Mouse (Mus musculus) forebrain, embryonic 11.5 days (tissue): ENCODE results near the gene Fat1. TPM values are rescaled to one million over a fixed set of nuclear protein-coding genes. Genes with fewer than 3 reads are reported as not detected.

Experiments
- ATAC-seq: fragments of 200-750 bp; cut with Nextera tagmentation; replicated peaks from 2 replicates; pipeline ENCODE4 v1.8.0; 2017; ENCODE audit warnings: moderate TSS enrichment; ENCODE audit not compliant: low FRiP score
- DNase-seq: peaks from one replicate; pipeline ENCODE4 v3.0.0-alpha.2; 2017; ENCODE audit warnings: low spot score
- H3K27ac ChIP-seq: fragments of 300-500 bp; sonication (generic); 2 replicates; pipeline ENCODE4 v1.5.1; 2014; ENCODE audit warnings: low read depth, low read length
- H3K27me3 ChIP-seq: fragments of 300-500 bp; sonication (generic); 2 replicates; pipeline ENCODE4 v1.6.1; 2014; ENCODE audit warnings: mild to moderate bottlenecking, low read length, mixed read lengths; ENCODE audit not compliant: control insufficient read depth, insufficient read depth
- H3K36me3 ChIP-seq: fragments of 300-500 bp; sonication (generic); 2 replicates; pipeline ENCODE4 v1.6.1; 2014; ENCODE audit warnings: mild to moderate bottlenecking, low read length, moderate library complexity, mixed read lengths; ENCODE audit not compliant: control insufficient read depth, insufficient read depth
- H3K4me1 ChIP-seq: fragments of 300-500 bp; sonication (generic); replicated peaks from 2 replicates; pipeline ENCODE4 v1.6.1; 2014; ENCODE audit warnings: low read length, mixed read lengths; ENCODE audit not compliant: control insufficient read depth, insufficient read depth
- H3K4me2 ChIP-seq: fragments of 300-500 bp; sonication (generic); 2 replicates; pipeline ENCODE4 v1.6.1; 2014; ENCODE audit warnings: low read depth, mild to moderate bottlenecking, low read length, moderate library complexity, mixed read lengths; ENCODE audit not compliant: severe bottlenecking
- H3K4me3 ChIP-seq: fragments of 300-500 bp; sonication (generic); 2 replicates; pipeline ENCODE4 v1.5.1; 2014; ENCODE audit warnings: low read depth, low read length
- H3K9ac ChIP-seq: fragments of 300-500 bp; sonication (generic); 2 replicates; pipeline ENCODE4 v1.6.1; 2014; ENCODE audit warnings: low read length
- H3K9me3 ChIP-seq: fragments of 300-500 bp; sonication (generic); 2 replicates; pipeline ENCODE4 v1.6.1; 2016; ENCODE audit warnings: low read length, mixed read lengths; ENCODE audit not compliant: control insufficient read depth
- WGBS: fragments of 180-500 bp; shearing (Covaris S2); extraction: QIAGEN DNeasy Blood & Tissue Kit; methylation state at CpG from one replicate; pipeline ENCODE4 v1.1.7; 2014; 5-methylcytosine and 5-hydroxymethylcytosine counted together
- polyA plus RNA-seq: library from polyadenylated mRNA; unstranded; fragments of >200 nt; fragmentation: Nextera tagmentation; extraction: Ambion mirVana; gene quantifications from 2 replicates; pipeline ENCODE4 v1.2.1, GENCODE M21; 2014

The Fat1 gene
- polyA plus RNA-seq, 1 experiment from 2014 or later: 35.2 TPM

DNA sequence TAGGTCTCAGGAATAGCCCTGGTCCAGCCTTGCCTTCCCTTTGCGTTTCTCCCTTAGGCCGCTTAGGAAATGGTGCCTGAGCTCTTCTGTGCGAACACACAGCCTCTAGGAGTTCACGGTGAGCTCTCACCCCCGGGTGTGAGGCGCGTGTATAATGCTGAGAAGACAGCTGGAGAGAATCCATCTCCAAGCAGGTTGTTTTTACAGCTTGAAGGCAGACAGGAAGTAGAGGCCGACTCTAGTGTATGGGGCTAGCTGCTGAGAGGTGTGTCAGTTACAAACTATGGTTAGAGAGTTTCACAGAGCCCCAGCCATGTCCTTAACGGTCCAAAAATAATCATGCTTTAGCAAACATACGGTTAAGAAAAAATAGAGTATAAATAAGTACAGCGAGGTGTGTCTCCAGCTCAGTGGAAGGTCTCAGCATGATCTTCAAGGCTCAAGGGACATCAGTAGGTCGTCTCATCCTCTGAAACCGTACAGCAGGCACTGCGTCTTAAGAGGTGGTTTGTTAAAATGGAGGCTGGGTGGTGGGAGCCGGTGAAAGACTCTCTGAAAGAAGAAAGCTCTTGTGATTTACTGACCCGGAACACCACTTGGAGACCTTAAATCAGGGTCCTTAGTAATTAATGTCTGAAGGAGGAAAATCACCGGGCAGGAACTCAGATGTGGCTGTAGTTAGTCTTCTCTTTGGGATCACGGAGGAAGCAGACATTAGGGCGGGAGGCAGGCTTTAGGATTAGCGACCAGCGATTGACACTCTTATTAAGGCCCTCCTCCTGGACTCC lies 56.6 kb downstream of the Fat1 start:
- DNase-seq (no peak), ATAC-seq (peak; percentile 43; the same call in 1 of the 2 replicates)
- no peaks in the 10 kb centered on the region for H3K27me3 ChIP-seq
- no peak overlapping the region; the same call in 1 of the 2 replicates for H3K9ac ChIP-seq
- no peaks in the 10 kb centered on the region for H3K36me3 ChIP-seq
- H3K27ac ChIP-seq: no peak overlapping the region
- no peaks in the 10 kb centered on the region for H3K9me3 ChIP-seq
- H3K4me3 ChIP-seq: no peak overlapping the region
- WGBS: 15% methylated on average over 21 of the region's 21 CpGs
- peaks cover 24% of the 10 kb centered on the region for H3K4me1 ChIP-seq
- H3K4me2 ChIP-seq: peak overlapping the region; percentile 3; the same call in 1 of the 2 replicates

DNA sequence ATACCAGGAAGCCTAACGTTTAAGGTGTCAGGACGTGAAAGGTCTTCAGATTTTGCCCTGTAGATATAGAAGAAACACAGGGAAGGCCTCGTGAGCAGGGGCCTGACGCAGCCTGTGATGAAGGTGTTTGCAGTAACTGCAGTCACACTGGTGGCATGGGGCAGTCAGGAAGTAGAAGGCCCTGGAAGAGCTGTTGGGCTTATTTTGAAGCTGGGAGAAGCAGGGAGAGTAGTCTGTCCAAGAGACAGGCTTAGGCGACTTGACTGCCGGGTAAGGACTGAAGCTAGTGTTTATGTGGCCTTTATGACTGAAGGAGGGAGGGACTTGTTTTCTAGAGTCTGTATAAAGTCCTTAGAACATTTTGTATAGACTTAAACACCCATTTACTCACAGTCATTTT lies 57.4 kb downstream of the Fat1 start:
- DNase-seq: no peak
- Histone ChIP-seq H3K9me3 (no peaks in the 10 kb centered on the region), H3K4me2 (no peak overlapping the region), H3K27ac (no peak overlapping the region), H3K9ac (peak overlapping the region; percentile 7; the same call in 1 of the 2 replicates), H3K4me3 (no peak overlapping the region), H3K27me3 (no peaks in the 10 kb centered on the region), H3K4me1 (peaks cover 24% of the 10 kb centered on the region), H3K36me3 (no peaks in the 10 kb centered on the region)
- ATAC-seq: no peak
- WGBS: 22% methylated on average over 6 of the region's 6 CpGs

DNA sequence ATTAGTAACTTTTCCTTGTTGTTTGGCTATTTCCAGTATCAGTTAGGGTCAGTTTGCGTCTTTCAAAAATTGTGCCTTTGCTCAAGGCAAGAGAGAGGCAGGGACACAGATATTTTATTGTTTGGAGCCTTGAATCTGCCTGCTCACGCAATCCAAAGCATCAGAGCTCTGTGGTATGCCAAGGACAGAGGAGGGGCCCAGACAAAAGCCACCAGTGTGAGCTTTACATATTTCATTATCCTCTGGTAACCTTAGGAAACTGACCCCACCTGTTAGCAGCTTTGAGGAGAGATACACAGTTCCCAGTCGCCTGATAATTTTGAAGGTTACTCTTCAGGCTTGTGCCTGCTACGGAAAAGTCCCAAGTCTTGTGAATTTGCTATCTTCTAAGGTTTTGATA lies 58.1 kb downstream of the Fat1 start:
- H3K27ac ChIP-seq: no peak overlapping the region
- H3K36me3 ChIP-seq: no peaks in the 10 kb centered on the region
- H3K9ac ChIP-seq: no peak overlapping the region
- no peak overlapping the region for H3K4me3 ChIP-seq
- peaks cover 24% of the 10 kb centered on the region for H3K4me1 ChIP-seq
- no peak for DNase-seq
- no peak for ATAC-seq
- 21% methylated on average over 4 of the region's 4 CpGs for WGBS
- no peak overlapping the region for H3K4me2 ChIP-seq
- H3K27me3 ChIP-seq: no peaks in the 10 kb centered on the region
- no peaks in the 10 kb centered on the region for H3K9me3 ChIP-seq

DNA sequence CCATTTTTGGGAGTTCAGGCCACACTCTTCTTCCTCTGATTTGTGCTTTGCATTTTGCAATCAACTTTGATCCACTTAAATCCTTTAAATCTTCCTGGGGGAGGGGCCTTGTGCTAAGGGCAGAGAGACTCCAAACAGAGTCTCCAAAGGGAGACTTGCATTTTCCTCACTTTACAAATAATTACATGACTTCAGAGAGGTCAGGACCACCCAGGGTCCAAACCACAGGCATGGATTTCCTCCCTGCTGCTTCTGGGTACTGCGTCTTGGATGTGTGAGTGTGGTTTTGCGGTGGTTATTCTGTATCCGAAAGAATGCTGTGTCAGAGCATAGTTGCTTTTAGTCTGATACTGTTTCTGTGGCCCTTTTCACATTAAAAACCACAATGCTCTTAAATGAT lies 61.2 kb downstream of the Fat1 start:
- ATAC-seq (no peak), DNase-seq (no peak)
- H3K9me3 ChIP-seq: no peaks in the 10 kb centered on the region
- H3K36me3 ChIP-seq: no peaks in the 10 kb centered on the region
- H3K9ac ChIP-seq: no peak overlapping the region
- H3K27ac ChIP-seq: no peak overlapping the region
- no peak overlapping the region for H3K4me2 ChIP-seq
- H3K4me1 ChIP-seq: peaks cover 27% of the 10 kb centered on the region
- 14% methylated on average over 3 of the region's 3 CpGs for WGBS
- no peaks in the 10 kb centered on the region for H3K27me3 ChIP-seq
- no peak overlapping the region for H3K4me3 ChIP-seq

DNA sequence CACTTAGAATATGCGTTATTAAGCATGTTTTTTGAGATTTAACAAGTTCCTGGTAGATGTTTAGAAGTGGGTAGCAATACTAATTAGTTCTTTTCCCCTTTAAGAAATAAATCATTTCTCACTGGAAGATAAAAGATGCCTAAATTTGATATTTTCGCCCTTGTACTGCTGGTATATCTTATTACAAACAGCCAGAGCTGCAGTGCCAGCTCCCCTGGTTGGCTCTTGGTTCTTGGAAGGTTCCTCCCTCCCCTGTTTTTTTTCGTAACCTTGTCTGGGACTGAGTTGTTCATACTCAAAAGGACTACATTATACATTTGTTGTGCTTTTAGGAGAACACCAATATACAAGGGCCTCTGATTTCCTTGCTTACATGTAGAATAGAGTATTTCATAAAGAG lies 62.1 kb downstream of the Fat1 start:
- no peak overlapping the region for H3K9ac ChIP-seq
- no peaks in the 10 kb centered on the region for H3K9me3 ChIP-seq
- H3K4me1 ChIP-seq: peaks cover 27% of the 10 kb centered on the region
- H3K4me3 ChIP-seq: no peak overlapping the region
- DNase-seq (no peak), ATAC-seq (no peak)
- H3K36me3 ChIP-seq: no peaks in the 10 kb centered on the region
- no peak overlapping the region for H3K27ac ChIP-seq
- 69% methylated on average over 3 of the region's 3 CpGs for WGBS
- no peak overlapping the region for H3K4me2 ChIP-seq
- no peaks in the 10 kb centered on the region for H3K27me3 ChIP-seq

DNA sequence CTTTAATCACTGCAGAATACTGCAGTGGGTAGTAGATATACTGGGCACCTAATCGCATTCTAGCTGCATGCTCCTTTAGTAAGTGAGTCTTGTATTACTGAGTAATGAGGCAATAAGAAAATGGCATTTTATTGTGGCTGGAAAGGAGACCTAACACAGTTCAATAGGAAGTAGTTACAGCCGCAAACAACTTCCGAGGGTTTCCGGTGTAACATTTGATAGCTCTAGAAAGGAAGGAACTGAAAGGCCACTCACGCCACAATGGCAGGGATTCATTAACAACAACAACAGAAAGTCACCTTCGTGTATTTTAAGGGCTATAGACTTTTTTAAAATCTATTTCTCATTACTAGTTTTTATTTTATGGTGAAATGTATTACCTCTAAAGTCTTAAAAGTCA lies 62.6 kb downstream of the Fat1 start:
- peaks cover 22% of the 10 kb centered on the region for H3K4me1 ChIP-seq
- WGBS: 27% methylated on average over 6 of the region's 6 CpGs
- no peak overlapping the region for H3K4me3 ChIP-seq
- no peak overlapping the region; the same call in 1 of the 2 replicates for H3K4me2 ChIP-seq
- no peaks in the 10 kb centered on the region for H3K36me3 ChIP-seq
- H3K9ac ChIP-seq: no peak overlapping the region
- DNase-seq: no peak
- H3K27ac ChIP-seq: no peak overlapping the region
- H3K27me3 ChIP-seq: no peaks in the 10 kb centered on the region
- ATAC-seq: no peak
- no peaks in the 10 kb centered on the region for H3K9me3 ChIP-seq

DNA sequence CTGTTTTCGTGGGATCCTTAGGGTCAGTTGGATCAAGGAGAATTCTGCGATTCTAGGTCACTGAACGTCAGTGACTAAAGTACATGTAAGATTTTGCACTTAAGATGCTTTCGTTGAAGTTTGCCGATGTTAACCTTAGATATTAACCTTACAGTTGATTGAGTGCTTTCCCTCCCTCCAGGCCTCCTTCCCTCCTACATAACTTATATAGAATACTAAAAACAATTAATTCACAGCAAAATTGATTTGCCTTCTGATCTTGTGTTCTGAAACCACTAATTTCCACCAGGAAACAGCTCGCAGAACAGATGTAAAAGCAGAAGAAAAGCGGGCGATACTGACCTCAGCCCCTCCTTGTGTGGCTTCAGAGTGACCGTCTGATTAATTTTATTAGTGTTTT lies 63.0 kb downstream of the Fat1 start:
- no peak overlapping the region for H3K9ac ChIP-seq
- no peak for DNase-seq
- H3K4me2 ChIP-seq: peak overlapping the region; percentile 33; the same call in 1 of the 2 replicates
- ATAC-seq: 0 out of 2 replicates have a peak, but pooled peaks have one; percentile 0
- no peak overlapping the region for H3K4me3 ChIP-seq
- WGBS: 29% methylated on average over 9 of the region's 9 CpGs
- peak overlapping the region; percentile 73; the same call in 1 of the 2 replicates for H3K27ac ChIP-seq
- H3K27me3 ChIP-seq: no peaks in the 10 kb centered on the region
- peaks cover 23% of the 10 kb centered on the region for H3K4me1 ChIP-seq
- no peaks in the 10 kb centered on the region for H3K36me3 ChIP-seq
- H3K9me3 ChIP-seq: no peaks in the 10 kb centered on the region

DNA sequence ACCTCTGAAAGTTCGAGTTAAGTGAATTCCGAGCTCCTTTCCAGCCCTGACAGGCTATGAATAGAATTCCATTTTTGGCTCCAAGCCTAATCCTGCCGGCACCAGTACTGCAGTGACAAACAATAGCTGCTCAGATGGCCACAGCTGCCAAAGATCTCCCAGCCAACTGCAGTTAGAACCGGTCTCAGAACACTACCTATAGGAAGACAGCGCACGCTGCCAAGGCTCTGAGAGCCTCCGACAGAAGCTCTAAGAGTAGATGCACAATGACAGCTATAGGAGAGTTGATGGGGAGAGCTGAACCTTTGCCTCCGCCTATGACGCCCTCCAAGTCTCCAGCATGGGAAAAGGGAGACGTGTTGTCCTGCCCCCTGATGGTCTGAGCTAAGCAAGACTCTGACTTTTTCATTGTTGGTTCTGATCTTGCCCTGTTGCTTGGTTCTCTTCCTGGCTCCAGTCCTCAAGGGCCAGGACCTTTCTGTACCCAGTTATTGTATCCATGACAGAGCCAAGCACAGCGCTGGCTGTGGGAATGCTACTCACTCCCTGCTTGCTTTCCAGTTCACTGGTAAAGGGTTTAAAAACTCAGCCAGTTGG lies 63.5 kb downstream of the Fat1 start:
- H3K4me3 ChIP-seq: no peak overlapping the region
- ATAC-seq (peak; percentile 86), DNase-seq (peak; percentile 74)
- H3K36me3 ChIP-seq: no peaks in the 10 kb centered on the region
- H3K9ac ChIP-seq: no peak overlapping the region; the same call in 1 of the 2 replicates
- WGBS: 7% methylated on average over 11 of the region's 11 CpGs
- no peaks in the 10 kb centered on the region for H3K9me3 ChIP-seq
- H3K4me2 ChIP-seq: peak overlapping the region; percentile 33; the same call in 1 of the 2 replicates
- H3K27ac ChIP-seq: peak overlapping the region; percentile 73
- peaks cover 24% of the 10 kb centered on the region for H3K4me1 ChIP-seq
- no peaks in the 10 kb centered on the region for H3K27me3 ChIP-seq
